ENCODE assay signal across 14 mouse cellular contexts in the genomic region with DNA sequence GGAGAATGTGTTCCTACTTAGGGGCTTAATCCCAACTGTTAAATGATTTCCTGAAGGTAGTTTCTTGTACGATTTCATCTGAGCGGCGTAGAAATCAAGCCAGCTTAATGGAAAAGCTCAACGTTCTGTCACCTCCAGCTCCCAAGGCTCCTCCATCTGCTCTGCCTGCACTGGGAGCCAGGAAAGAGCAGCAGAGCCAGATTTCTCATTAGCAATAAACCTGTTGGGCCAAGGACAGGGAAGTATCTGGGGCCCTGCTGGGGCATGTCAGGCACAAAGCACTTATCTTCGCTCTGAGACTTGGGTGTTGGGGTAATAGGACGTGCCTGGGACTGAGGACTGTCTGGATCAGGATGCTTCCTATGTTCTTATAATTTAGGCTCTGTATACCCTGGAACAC.
A peak's percentile ranks its signal among the peaks of the same experiment; 100 is the strongest.
DNase-seq lines count a peak whose midpoint lies in the region; ATAC-seq and TF ChIP-seq lines count a peak whose summit lies in the region.
"Had no signal": no experiment of that assay in that cellular context is flagged by ENCODE, and none has a peak within 500 bp of the region (broad histone marks: within the 10 kb centered on the region; RNA-seq: fewer than 3 reads in every experiment).

No protein-coding gene starts in this region.

- H3K27ac ChIP-seq in hindbrain, embryonic 14.5 days, result no peak overlapping the region; the same call in 1 of the 2 replicates
- H3K27ac ChIP-seq in hindbrain, embryonic 12.5 days, result no peak overlapping the region
- peak overlapping the region; percentile 62 for H3K27ac ChIP-seq in forebrain, postnatal 0 days (ENCODE audit: low read depth, low read length)
- H3K27ac ChIP-seq: lung, embryonic 15.5 days had no signal

- H3K4me2 ChIP-seq in hindbrain, embryonic 14.5 days (replicated peaks), result no peak overlapping the region
- no peak overlapping the region for H3K4me2 ChIP-seq in hindbrain, embryonic 12.5 days (replicated peaks)
- no peak overlapping the region for H3K4me2 ChIP-seq in forebrain, postnatal 0 days (ENCODE audit: low read depth)
- H3K4me2 ChIP-seq: heart, embryonic 11.5 days; lung, embryonic 15.5 days; midbrain, embryonic 11.5 days had no signal

- no peak for DNase-seq in hindbrain, embryonic 14.5 days (ENCODE audit: low spot score)
- peak; percentile 79 for DNase-seq in brain, embryonic 14.5 days (ENCODE audit: low read depth)
- peak; percentile 85 to 93 for DNase-seq in cerebellum, adult 18-20 months
- peak; percentile 57 for DNase-seq in forebrain, postnatal 0 days
- no peak for DNase-seq in gastrocnemius, postnatal 14 days
- DNase-seq in thymus, postnatal 14 days, result no peak
- no peak for DNase-seq in kidney, postnatal 10 days
- DNase-seq: adrenal gland, postnatal 25 days; right cerebral cortex, postnatal 14 days had no signal

- intact Hi-C loops in gastrocnemius, postnatal 14 days (cut with DNase I; ENCODE audit: low total_unique reads), result no loop called here

- H3K9me3 ChIP-seq in hindbrain, embryonic 14.5 days (ENCODE audit: control insufficient read depth, low read length), result no peaks in the 10 kb centered on the region
- no peaks in the 10 kb centered on the region for H3K9me3 ChIP-seq in hindbrain, embryonic 12.5 days (replicated peaks)
- no peaks in the 10 kb centered on the region for H3K9me3 ChIP-seq in forebrain, postnatal 0 days (ENCODE audit: low read length)
- H3K9me3 ChIP-seq: lung, embryonic 15.5 days had no signal

- H3K36me3 ChIP-seq in hindbrain, embryonic 14.5 days (replicated peaks; ENCODE audit: control insufficient read depth, insufficient read depth), result no peaks in the 10 kb centered on the region
- H3K36me3 ChIP-seq in hindbrain, embryonic 12.5 days, result no peaks in the 10 kb centered on the region
- H3K36me3 ChIP-seq in forebrain, postnatal 0 days (ENCODE audit: insufficient read depth), result no peaks in the 10 kb centered on the region
- H3K36me3 ChIP-seq: lung, embryonic 15.5 days had no signal

- no peak overlapping the region for H3K9ac ChIP-seq in hindbrain, embryonic 14.5 days
- no peak overlapping the region for H3K9ac ChIP-seq in hindbrain, embryonic 12.5 days
- no peak overlapping the region for H3K9ac ChIP-seq in forebrain, postnatal 0 days
- H3K9ac ChIP-seq: lung, embryonic 15.5 days had no signal

- no peak overlapping the region for H3K4me3 ChIP-seq in hindbrain, embryonic 14.5 days (replicated peaks; ENCODE audit: low read length)
- no peak overlapping the region for H3K4me3 ChIP-seq in hindbrain, embryonic 12.5 days
- H3K4me3 ChIP-seq in forebrain, postnatal 0 days (ENCODE audit: low read depth, low read length), result no peak overlapping the region
- H3K4me3 ChIP-seq: lung, embryonic 15.5 days had no signal

- no peak for TF ChIP-seq CTCF in brain, embryonic 14.5 days (IDR thresholded peaks at IDR 0.05; ENCODE audit: borderline replicate concordance, extremely low read depth, insufficient read depth, insufficient read length)
- TF ChIP-seq CTCF in forebrain, postnatal 0 days (IDR thresholded peaks at IDR 0.05; ENCODE audit: low read depth), result no peak

- 83% methylated on average over 6 of the region's 6 CpGs for WGBS in hindbrain, embryonic 14.5 days
- 91% methylated on average over 6 of the region's 6 CpGs for WGBS in hindbrain, embryonic 12.5 days
- WGBS in forebrain, postnatal 0 days, result 59% methylated on average over 6 of the region's 6 CpGs

- no peaks in the 10 kb centered on the region for H3K27me3 ChIP-seq in hindbrain, embryonic 14.5 days (ENCODE audit: control insufficient read depth, insufficient read depth, low read length)
- no peaks in the 10 kb centered on the region for H3K27me3 ChIP-seq in hindbrain, embryonic 12.5 days
- no peaks in the 10 kb centered on the region for H3K27me3 ChIP-seq in forebrain, postnatal 0 days (ENCODE audit: insufficient read depth, low read length)
- H3K27me3 ChIP-seq: lung, embryonic 15.5 days; Patski had no signal

- H3K4me1 ChIP-seq in hindbrain, embryonic 14.5 days (replicated peaks; ENCODE audit: control insufficient read depth, insufficient read depth, low read length), result no peaks in the 10 kb centered on the region
- no peaks in the 10 kb centered on the region for H3K4me1 ChIP-seq in hindbrain, embryonic 12.5 days
- H3K4me1 ChIP-seq in forebrain, postnatal 0 days (ENCODE audit: insufficient read depth), result 0 out of 2 replicates have a peak, but pooled peaks cover 7% of the 10 kb centered on the region
- H3K4me1 ChIP-seq: lung, embryonic 15.5 days had no signal

- ATAC-seq in hindbrain, embryonic 14.5 days (ENCODE audit: low FRiP score), result peak; percentile 34; the same call in 1 of the 2 replicates
- no peak for ATAC-seq in hindbrain, embryonic 12.5 days (ENCODE audit: low FRiP score)
- peak; percentile 88 for ATAC-seq in forebrain, postnatal 0 days
- ATAC-seq: Patski had no signal

- no peak for TF ChIP-seq POLR2A in brain, embryonic 14.5 days (IDR thresholded peaks at IDR 0.05; ENCODE audit: borderline replicate concordance, extremely low read depth, insufficient read depth, insufficient read length, poor library complexity, severe bottlenecking)

Comparison
In these comparisons a context has a peak if more than half of its experiments do, and no peak if none do; other contexts are left out.
1. DNase-seq: peak in brain, embryonic 14.5 days (single experiment), cerebellum, adult 18-20 months (2 of 2) and forebrain, postnatal 0 days (single experiment); none in hindbrain, embryonic 14.5 days (single experiment), gastrocnemius, postnatal 14 days (single experiment), thymus, postnatal 14 days (single experiment) and kidney, postnatal 10 days (single experiment).